Mouse (Mus musculus): ENCODE results near the gene Sema4g. TPM values are rescaled to one million over a fixed set of nuclear protein-coding genes. Genes with fewer than 3 reads are reported as not detected.

The Sema4g gene
- total RNA-seq, 2 experiments from 2014 or later = 23.2 to 23.5 TPM

Other genes starting within 250 kb of the Sema4g start
- under 1 TPM; 0.32 to 0.35 TPM for gene Pax2, start 233.1 kb upstream of the Sema4g start, total RNA-seq (2021)
- 10 to 100 TPM; 39.5 to 46.2 TPM for gene Slf2, start 58.0 kb upstream of the Sema4g start, total RNA-seq (2021)
- 10 to 100 TPM; 15.8 to 16.5 TPM for gene Twnk, start 16.6 kb downstream of the Sema4g start, total RNA-seq (2021)
- gene Mrpl43, start 17.3 kb downstream of the Sema4g start, total RNA-seq (2021) = 10 to 100 TPM; 37.6 to 41.8 TPM
- gene Lzts2, start 25.3 kb downstream of the Sema4g start, total RNA-seq (2021) = 10 to 100 TPM; 25.6 to 30.8 TPM
- 1 to 10 TPM; 2.2 to 3.4 TPM for gene Pdzd7, start 56.6 kb downstream of the Sema4g start, total RNA-seq (2021)
- gene Sfxn3, start 58.4 kb downstream of the Sema4g start, total RNA-seq (2021) = 10 to 100 TPM; 82.4 to 91.5 TPM
- gene Kazald1, start 86.1 kb downstream of the Sema4g start, total RNA-seq (2021) = 1 to 10 TPM; 1.2 to 1.6 TPM
- not detected for gene Tlx1, start 161.6 kb downstream of the Sema4g start, total RNA-seq (2021)
- not detected for gene Lbx1, start 246.7 kb downstream of the Sema4g start, total RNA-seq (2021)